Mouse (Mus musculus) CH12.LX (cell line): Measurements from ENCODE around the gene Vmn1r223. TPM values are rescaled to one million over a fixed set of nuclear protein-coding genes. Genes with fewer than 3 reads are reported as not detected.

Experiments used
- DNase-seq: peaks from one replicate; pipeline ENCODE4 v3.0.0-alpha.2; 2013; ENCODE audit errors: extremely low read depth
- H3K27ac ChIP-seq: 2 replicates; pipeline ENCODE4 v1.5.1; 2012; ENCODE audit warnings: low read depth, mild to moderate bottlenecking, control low read depth, moderate library complexity; ENCODE audit not compliant: insufficient read depth
- H3K27me3 ChIP-seq: replicated peaks from 2 replicates; pipeline ENCODE3; 2012; ENCODE audit warnings: inconsistent platforms
- H3K36me3 ChIP-seq, 2 experiments: replicated peaks in 1 of 2; 2 replicates each; pipeline versions ENCODE3 to v1.6.1; 2012; ENCODE audit warnings: inconsistent platforms in 1 of 2, low read length in 1 of 2, mild to moderate bottlenecking in 1 of 2, mixed read lengths in 1 of 2, moderate library complexity in 1 of 2; ENCODE audit not compliant: control insufficient read depth in 1 of 2, insufficient read depth in 1 of 2
- H3K4me1 ChIP-seq, 2 experiments: 2 replicates each; pipeline ENCODE4 v1.6.1; 2012; ENCODE audit warnings: inconsistent platforms in 1 of 2, moderate library complexity in 1 of 2; ENCODE audit not compliant: insufficient read depth in 2 of 2, control insufficient read depth in 1 of 2
- H3K4me2 ChIP-seq: 2 replicates; pipeline ENCODE4 v1.6.1; 2012; ENCODE audit warnings: low read depth, mild to moderate bottlenecking, control low read depth; ENCODE audit not compliant: poor library complexity, insufficient read depth, severe bottlenecking
- H3K4me3 ChIP-seq, 3 experiments: fragments of 150-350 bp in 1 of 3; sonication (generic) in 1 of 3; replicated peaks in 1 of 3; 2 replicates each; pipeline versions ENCODE3 to v1.5.1; 2011 to 2012; ENCODE audit warnings: low read depth in 2 of 3, low read length in 2 of 3, mild to moderate bottlenecking in 2 of 3, moderate library complexity in 2 of 3, control low read depth in 1 of 3, improper control_type of control experiment in 1 of 3, inconsistent platforms in 1 of 3, mixed read lengths in 1 of 3; ENCODE audit not compliant: poor library complexity in 1 of 3
- H3K79me2 ChIP-seq: replicated peaks from 2 replicates; pipeline ENCODE4 v1.6.1; 2012; ENCODE audit warnings: mild to moderate bottlenecking, moderate library complexity; ENCODE audit not compliant: control insufficient read depth, poor library complexity, insufficient read depth, severe bottlenecking; ENCODE audit errors: extremely low read depth
- H3K9ac ChIP-seq: 2 replicates; pipeline ENCODE4 v1.6.1; 2012; ENCODE audit warnings: low read depth, mild to moderate bottlenecking, control low read depth, moderate library complexity; ENCODE audit not compliant: insufficient read depth
- H3K9me3 ChIP-seq: replicated peaks from 2 replicates; pipeline ENCODE3; 2012; ENCODE audit warnings: low read length, inconsistent platforms, mixed read lengths
- BHLHE40 ChIP-seq: IDR thresholded peaks from 2 replicates; pipeline ENCODE4 v1.6.1; 2011; ENCODE audit warnings: mild to moderate bottlenecking, low read depth, low read length, improper control_type of control experiment
- CHD1 ChIP-seq: IDR thresholded peaks from 2 replicates; pipeline ENCODE4 v1.6.1; 2012; ENCODE audit warnings: low read depth, low read length, improper control_type of control experiment, inconsistent platforms
- CTCF ChIP-seq, 2 experiments: IDR thresholded peaks in 1 of 2; conservative IDR thresholded peaks in 1 of 2; 2 replicates each; pipeline ENCODE4 v1.5.1; 2011 to 2012; ENCODE audit warnings: low read depth in 2 of 2, low read length in 2 of 2, improper control_type of control experiment in 1 of 2, inconsistent platforms in 1 of 2, mild to moderate bottlenecking in 1 of 2, moderate library complexity in 1 of 2
- ELF1 ChIP-seq: IDR thresholded peaks from 2 replicates; pipeline ENCODE4 v1.6.1; 2014; ENCODE audit warnings: low read depth, mild to moderate bottlenecking, inconsistent platforms, low read length, improper control_type of control experiment
- ETS1 ChIP-seq: conservative IDR thresholded peaks from 2 replicates; pipeline ENCODE4 v1.6.1; 2012; ENCODE audit warnings: low read depth, mild to moderate bottlenecking, inconsistent platforms, low read length, improper control_type of control experiment, moderate library complexity
- HCFC1 ChIP-seq: IDR thresholded peaks from 2 replicates; pipeline ENCODE4 v1.6.1; 2012; ENCODE audit warnings: low read depth, mild to moderate bottlenecking, inconsistent platforms, low read length, improper control_type of control experiment
- IRF4 ChIP-seq: IDR thresholded peaks from 2 replicates; pipeline ENCODE4 v1.6.1; 2014; ENCODE audit warnings: low read depth, mild to moderate bottlenecking, inconsistent platforms, low read length, improper control_type of control experiment
- JUND ChIP-seq: conservative IDR thresholded peaks from 2 replicates; pipeline ENCODE4 v1.6.1; 2011; ENCODE audit warnings: low read depth, low read length, improper control_type of control experiment
- MAZ ChIP-seq: IDR thresholded peaks from 2 replicates; pipeline ENCODE4 v1.6.1; 2012; ENCODE audit warnings: low read depth, mild to moderate bottlenecking, inconsistent platforms, low read length, improper control_type of control experiment, moderate library complexity
- MEF2A ChIP-seq: IDR thresholded peaks from 2 replicates; pipeline ENCODE4 v1.6.1; 2014; ENCODE audit warnings: low read depth, mild to moderate bottlenecking, inconsistent platforms, low read length, improper control_type of control experiment, borderline replicate concordance
- MXI1 ChIP-seq: IDR thresholded peaks from 2 replicates; pipeline ENCODE4 v1.6.1; 2011; ENCODE audit warnings: mild to moderate bottlenecking, low read depth, low read length, improper control_type of control experiment
- MYC ChIP-seq: IDR thresholded peaks from 2 replicates; pipeline ENCODE4 v1.6.1; 2011; ENCODE audit warnings: low read depth, mild to moderate bottlenecking, improper control_type of control experiment, low read length
- NRF1 ChIP-seq: IDR thresholded peaks from 2 replicates; pipeline ENCODE4 v1.6.1; 2014; ENCODE audit warnings: low read depth, mild to moderate bottlenecking, inconsistent platforms, low read length, improper control_type of control experiment, moderate library complexity
- POLR2A ChIP-seq: IDR thresholded peaks from 2 replicates; pipeline ENCODE4 v1.6.1; 2011; ENCODE audit warnings: low read depth, mild to moderate bottlenecking, improper control_type of control experiment, low read length
- POLR2AphosphoS2 ChIP-seq: IDR thresholded peaks from 2 replicates; pipeline ENCODE4 v1.6.1; 2011; ENCODE audit warnings: low read depth, low read length, improper control_type of control experiment
- RAD21 ChIP-seq: IDR thresholded peaks from 2 replicates; pipeline ENCODE4 v1.6.1; 2011; ENCODE audit warnings: low read depth, mild to moderate bottlenecking, low read length, improper control_type of control experiment, moderate library complexity
- RCOR1 ChIP-seq: conservative IDR thresholded peaks from 2 replicates; pipeline ENCODE4 v1.6.1; 2012; ENCODE audit warnings: low read depth, mild to moderate bottlenecking, inconsistent platforms, low read length, improper control_type of control experiment
- SIN3A ChIP-seq: IDR thresholded peaks from 2 replicates; pipeline ENCODE4 v1.6.1; 2012; ENCODE audit warnings: low read length, improper control_type of control experiment, inconsistent platforms
- SMC3 ChIP-seq: IDR thresholded peaks from 2 replicates; pipeline ENCODE4 v1.6.1; 2011; ENCODE audit warnings: low read depth, low read length, improper control_type of control experiment
- TBP ChIP-seq: conservative IDR thresholded peaks from 2 replicates; pipeline ENCODE4 v1.6.1; 2011; ENCODE audit warnings: low read depth, low read length, improper control_type of control experiment
- TCF12 ChIP-seq: IDR thresholded peaks from 2 replicates; pipeline ENCODE4 v1.6.1; 2014; ENCODE audit warnings: low read depth, mild to moderate bottlenecking, inconsistent platforms, low read length, improper control_type of control experiment
- USF1 ChIP-seq: IDR thresholded peaks from 2 replicates; pipeline ENCODE4 v1.6.1; 2014; ENCODE audit warnings: low read depth, mild to moderate bottlenecking, inconsistent platforms, low read length, improper control_type of control experiment
- dilution Hi-C: fragments of 300-500 bp; cut with MboI; formaldehyde crosslinking; loops from 2 replicates; pipeline ENCODE4 v1.14.3; 2020; ENCODE audit warnings: low sequenced_read_pairs; ENCODE audit not compliant: extremely low pct_unique_long_range_greater_than_20kb, extremely low pct_ligation_motif_present
- in situ Hi-C: fragments of 300-500 bp; cut with MboI; formaldehyde crosslinking; loops from 3 replicates; pipeline ENCODE4 v1.14.3; 2019; ENCODE audit warnings: low sequenced_read_pairs, low pct_ligation_motif_present, low pct_unique_long_range_greater_than_20kb, mixed read lengths
- polyA plus RNA-seq: library from polyadenylated mRNA; unstranded; fragments of >175 nt; gene quantifications from 2 replicates; pipeline ENCODE4 v1.2.1, GENCODE M21; 2012; ENCODE audit warnings: low read depth; ENCODE audit not compliant: insufficient read length
- total RNA-seq, 2 experiments: library from RNA; depleted of rRNA; stranded (reverse); fragments of 300-350 nt in 1 of 2; fragments of >200 nt in 1 of 2; gene quantifications; 2 replicates each; pipeline ENCODE4 v1.2.3; 2012 to 2014

Vmn1r223 gene
- total and polyA plus RNA-seq, 3 experiments: 0.06 TPM; not detected in 2

GRCm38 (mm10) chr13:23286721-23287362, 39.9 kb downstream of the Vmn1r223 start:
- Histone ChIP-seq H3K4me1 (peaks cover 0 to 13% of the 10 kb centered on the region in 2 experiments; a peak in 2 of 4 replicates), H3K27me3 (peaks cover 3% of the 10 kb centered on the region), H3K9ac (no peak overlapping the region), H3K27ac (no peak overlapping the region), H3K36me3 (no peaks in the 10 kb centered on the region), H3K4me2 (no peak overlapping the region), H3K9me3 (no peaks in the 10 kb centered on the region), H3K4me3 (no peak overlapping the region), H3K79me2 (no peaks in the 10 kb centered on the region)
- in situ Hi-C loops: loop anchor here (25.0 kb wide), 1 partner anchor 1400 kb away; no protein-coding TSS in a partner anchor
- DNase-seq: no peak
- dilution Hi-C loops: no loop called here
- no peak for TF ChIP-seq HCFC1
- TF ChIP-seq SIN3A: no peak
- TF ChIP-seq USF1: no peak
- TF ChIP-seq MXI1: no peak
- no peak for TF ChIP-seq TCF12
- TF ChIP-seq CTCF (conservative IDR thresholded peaks at IDR 0.05 in 1 of 2, IDR thresholded peaks at IDR 0.05 in 1 of 2; ENCODE audit: low read depth in 2 of 2, low read length in 2 of 2): no peak
- TF ChIP-seq MEF2A: no peak
- no peak for TF ChIP-seq POLR2AphosphoS2
- TF ChIP-seq POLR2A: no peak

- peaks cover 0 to 13% of the 10 kb centered on the region in 2 experiments; a peak in 1 of 4 replicates for H3K4me1 ChIP-seq
- peak; percentile 82 for DNase-seq
- H3K9me3 ChIP-seq: peaks cover 3% of the 10 kb centered on the region
- H3K4me3 ChIP-seq: peak overlapping the region; percentile 61 to 71 (median 62)
- peak overlapping the region; percentile 41; the same call in 1 of the 2 replicates for H3K9ac ChIP-seq
- no peaks in the 10 kb centered on the region for H3K79me2 ChIP-seq
- TF ChIP-seq TBP (0 out of 2 replicates have a peak, but pooled peaks have one; percentile 35), USF1 (no peak), POLR2A (no peak), RCOR1 (no peak), SMC3 (peak; percentile 51), MEF2A (peak; percentile 60; the same call in 1 of the 2 replicates), ELF1 (no peak), HCFC1 (no peak), MAZ (0 out of 2 replicates have a peak, but pooled peaks have one; percentile 73), BHLHE40 (no peak), ETS1 (no peak), CHD1 (no peak), MYC (no peak), NRF1 (no peak), CTCF (conservative IDR thresholded peaks at IDR 0.05 in 1 of 2, IDR thresholded peaks at IDR 0.05 in 1 of 2; ENCODE audit: low read depth in 2 of 2, low read length in 2 of 2) (peak; percentile 32 to 64; a peak in 3 of 4 replicates), RAD21 (peak; percentile 48), JUND (0 out of 2 replicates have a peak, but pooled peaks have one; percentile 27), IRF4 (no peak)
- H3K36me3 ChIP-seq: no peaks in the 10 kb centered on the region
- dilution Hi-C loops: no loop called here
- H3K27me3 ChIP-seq: peaks cover 15% of the 10 kb centered on the region
- H3K4me2 ChIP-seq: peak overlapping the region; percentile 98; the same call in 1 of the 2 replicates
- in situ Hi-C loops: loop anchor here (25.0 kb wide), 1 partner anchor 1410 kb away; no protein-coding TSS in a partner anchor
- no peak overlapping the region for H3K27ac ChIP-seq
Observed at GRCm38 (mm10) chr13:23297737-23298136, 50.8 kb downstream of the Vmn1r223 start.
